Mouse (Mus musculus): ENCODE measurements around the gene Rnf6. TPM values are rescaled to one million over a fixed set of nuclear protein-coding genes. Genes with fewer than 3 reads are reported as not detected.

Rnf6 gene
- total RNA-seq (2021) = 10 to 100 TPM; 69.1 to 75.4 TPM
- long read RNA-seq, experiment 1, transcript Rnf6-206 (5 exons, 3,452 nt) = major isoform, 41 of 105 reads
- long read RNA-seq, experiment 1, transcript Rnf6-201 (5 exons, 2,388 nt) = minor isoform, 11 of 105 reads
- long read RNA-seq, experiment 1, transcript Rnf6-208 (5 exons, 3,276 nt) = minor isoform, 8 of 105 reads
- long read RNA-seq, experiment 1, partial matches to known transcripts = 33 of 105 reads
- long read RNA-seq, experiment 1, other reads (novel, unspliced or antisense) = 12 of 105 reads
- long read RNA-seq, experiment 2, transcript Rnf6-208 (5 exons, 3,276 nt) = minor isoform, 10 of 85 reads
- long read RNA-seq, experiment 2, transcript Rnf6-206 (5 exons, 3,452 nt) = major isoform, 43 of 85 reads
- long read RNA-seq, experiment 2, partial matches to known transcripts = 20 of 85 reads
- long read RNA-seq, experiment 2, other reads (novel, unspliced or antisense) = 9 of 85 reads

- DNase-seq (ENCODE audit: low spot score in 2 of 2) = peak; percentile 90 to 92
These were observed at the start of gene Rnf6 for GRCm38 (mm10) chr5:146220879-146221714. Gene Rnf6, minus strand, starts transcription at chr5:146221555.

GRCm38 (mm10) chr5:146270593-146270992 lies 49.2 kb upstream of the Rnf6 start:
- no peak for DNase-seq (ENCODE audit: low spot score in 2 of 2)

- DNase-seq (ENCODE audit: low spot score in 2 of 2) = no peak
These were observed 46.4 kb upstream of the Rnf6 start for GRCm38 (mm10) chr5:146267776-146268175.

GRCm38 (mm10) chr5:146265934-146266591 lies 44.7 kb upstream of the Rnf6 start:
- no peak for DNase-seq (ENCODE audit: low spot score in 2 of 2)

- no peak for DNase-seq (ENCODE audit: low spot score in 2 of 2)
These were observed 38.6 kb upstream of the Rnf6 start for GRCm38 (mm10) chr5:146260003-146260402.

- DNase-seq (ENCODE audit: low spot score in 2 of 2) = no peak
These were observed 32.3 kb upstream of the Rnf6 start for GRCm38 (mm10) chr5:146253644-146254043.

- no peak for DNase-seq (ENCODE audit: low spot score in 2 of 2)
These were observed 30.5 kb upstream of the Rnf6 start for GRCm38 (mm10) chr5:146251663-146252429.

- DNase-seq (ENCODE audit: low spot score in 2 of 2) = no peak
These were observed 29.2 kb upstream of the Rnf6 start for GRCm38 (mm10) chr5:146250369-146251075.

GRCm38 (mm10) chr5:146248746-146249145 lies 27.4 kb upstream of the Rnf6 start:
- DNase-seq (ENCODE audit: low spot score in 2 of 2) = no peak

GRCm38 (mm10) chr5:146247709-146248108 lies 26.4 kb upstream of the Rnf6 start:
- no peak for DNase-seq (ENCODE audit: low spot score in 2 of 2)

- DNase-seq (ENCODE audit: low spot score in 2 of 2) = no peak
These were observed 25.0 kb upstream of the Rnf6 start for GRCm38 (mm10) chr5:146246386-146246785.

- no peak for DNase-seq (ENCODE audit: low spot score in 2 of 2)
These were observed 24.5 kb upstream of the Rnf6 start for GRCm38 (mm10) chr5:146245646-146246370.

GRCm38 (mm10) chr5:146245193-146245592 lies 23.8 kb upstream of the Rnf6 start:
- no peak for DNase-seq (ENCODE audit: low spot score in 2 of 2)

GRCm38 (mm10) chr5:146241202-146241601 lies 19.8 kb upstream of the Rnf6 start:
- no peak for DNase-seq (ENCODE audit: low spot score in 2 of 2)

- DNase-seq (ENCODE audit: low spot score in 2 of 2) = no peak
These were observed 19.4 kb upstream of the Rnf6 start for GRCm38 (mm10) chr5:146240771-146241170.

- DNase-seq (ENCODE audit: low spot score in 2 of 2) = no peak
These were observed 16.9 kb upstream of the Rnf6 start for GRCm38 (mm10) chr5:146238274-146238673.

GRCm38 (mm10) chr5:146234336-146234735 lies 13.0 kb upstream of the Rnf6 start:
- no peak for DNase-seq (ENCODE audit: low spot score in 2 of 2)

- DNase-seq (ENCODE audit: low spot score in 2 of 2) = no peak
These were observed 11.5 kb upstream of the Rnf6 start for GRCm38 (mm10) chr5:146232816-146233215.

GRCm38 (mm10) chr5:146232056-146232675 lies 10.8 kb upstream of the Rnf6 start:
- no peak for DNase-seq (ENCODE audit: low spot score in 2 of 2)

Measured in left cerebral cortex, adult 18-20 months (tissue).